Mouse (Mus musculus) kidney, adult 18-20 months (tissue): ENCODE measurements at regions not wholly inside any gene's neighbourhood (a gene's known extent, or its start where the extent isn't known, plus 50 kb on each side); places are given as distances from the start of the nearest gene placed in this dataset.
"Not testable (repeated sequence)": the region's sequence is repeated elsewhere in the genome, so short reads cannot be mapped to it uniquely, and the experiment has no call there.

Experiments
- DNase-seq: peaks from one replicate; pipeline ENCODE4 v3.0.0; 2021

DNA sequence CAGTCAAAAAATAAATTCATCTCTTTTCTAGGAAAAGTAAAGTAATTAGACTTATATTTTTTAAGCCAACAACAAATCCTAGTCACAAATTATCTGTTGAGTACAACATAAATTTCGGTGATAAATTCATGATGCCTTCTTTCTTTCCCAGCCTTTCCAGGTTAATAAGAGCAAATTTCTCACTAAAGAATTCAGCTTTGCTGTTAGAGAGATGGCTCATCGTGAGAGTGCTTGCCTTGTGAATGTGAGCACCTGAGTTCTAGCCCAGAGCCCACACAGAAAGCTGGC is 125.2 kb upstream of the Intu start:
- DNase-seq = no peak

DNA sequence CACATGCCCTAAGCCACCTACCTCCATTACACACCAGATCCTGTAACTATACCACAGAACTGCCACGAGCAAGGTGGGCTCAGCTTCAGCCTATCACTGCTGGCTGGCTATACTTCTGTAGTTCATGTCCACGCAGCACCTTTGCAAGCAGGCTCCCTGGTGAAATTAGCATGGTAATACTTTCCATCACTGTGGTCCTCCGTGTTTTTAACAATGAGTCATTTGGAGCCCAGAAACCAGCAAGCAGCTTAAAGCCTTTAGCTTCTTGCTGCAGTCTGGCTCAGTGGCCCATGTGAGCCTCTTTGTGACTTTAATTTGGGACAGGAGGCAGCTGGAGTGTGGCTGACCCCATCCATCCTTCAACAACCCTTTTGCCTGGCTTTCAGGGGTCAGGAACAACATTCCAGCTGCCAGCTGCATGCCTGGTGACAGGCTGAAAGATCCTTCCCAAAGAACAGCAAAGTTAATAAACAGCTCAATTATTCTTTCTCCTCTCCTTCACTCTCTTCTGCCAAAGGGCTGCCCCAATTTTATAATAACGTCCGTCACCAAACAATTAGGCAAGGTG is 122.1 kb upstream of the Intu start:
- peak; percentile 21 for DNase-seq

DNA sequence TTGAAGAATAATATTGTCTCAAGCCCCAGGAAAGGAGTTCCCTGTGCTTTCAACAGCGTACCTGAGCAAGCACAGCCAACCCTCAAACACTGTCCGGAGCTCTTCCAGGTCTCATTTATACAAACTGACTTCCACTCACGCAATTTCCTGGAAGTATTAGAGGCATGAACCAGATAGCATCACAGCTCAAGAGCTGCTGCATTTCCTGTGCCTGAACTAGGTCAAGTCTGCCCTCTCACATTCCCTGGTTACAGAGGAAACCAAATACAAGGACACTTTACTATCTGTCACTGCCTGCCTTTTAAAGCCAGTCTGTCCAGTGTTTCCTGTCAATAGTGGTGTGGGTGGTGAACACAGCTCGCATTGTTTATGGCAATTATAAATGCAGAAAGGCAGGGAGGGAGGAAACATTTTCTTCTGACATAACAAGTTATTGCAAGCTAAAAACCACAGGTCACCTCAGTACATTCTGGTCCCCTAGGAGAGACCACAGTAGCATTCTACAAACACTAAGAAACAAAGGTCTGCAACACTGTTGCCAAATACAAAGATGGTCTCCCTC is 120.3 kb upstream of the Intu start:
- no peak for DNase-seq

DNA sequence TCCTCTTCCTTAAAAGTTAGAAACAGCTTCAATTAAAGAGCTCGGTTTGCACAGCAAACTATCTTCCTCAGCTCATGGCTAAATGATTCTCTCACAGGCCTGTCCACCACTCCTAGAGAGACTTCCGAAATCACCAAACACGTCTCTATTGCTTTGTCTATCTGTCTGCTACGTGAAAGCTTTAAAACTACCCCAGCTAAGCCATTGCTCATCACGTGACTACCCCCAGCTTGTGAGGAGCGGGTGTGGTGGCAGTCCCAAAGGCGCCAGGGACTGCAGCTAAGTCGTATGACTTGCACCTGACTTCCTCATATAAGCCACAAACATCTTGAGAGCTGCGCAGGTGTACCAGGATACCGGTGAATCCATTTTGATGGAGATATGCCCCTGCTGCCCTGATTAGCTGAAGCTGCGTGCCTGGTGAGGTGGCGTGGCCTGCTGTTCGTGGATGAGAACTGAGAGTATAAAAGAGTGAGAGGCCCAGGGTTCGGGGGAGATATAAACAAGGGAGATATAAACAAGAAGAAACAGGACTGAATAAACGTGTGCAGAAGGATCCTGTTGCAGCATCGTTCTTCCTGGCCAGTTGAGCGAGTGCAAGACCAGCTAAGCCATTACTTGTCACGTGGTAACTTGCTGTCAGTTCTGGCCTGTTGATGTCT is 105.8 kb upstream of the Intu start:
- DNase-seq = not testable (repeated sequence)

- DNase-seq = no peak
Observed at GRCm38 (mm10) chr3:40426070-40426469, 105.0 kb upstream of the Intu start.

DNA sequence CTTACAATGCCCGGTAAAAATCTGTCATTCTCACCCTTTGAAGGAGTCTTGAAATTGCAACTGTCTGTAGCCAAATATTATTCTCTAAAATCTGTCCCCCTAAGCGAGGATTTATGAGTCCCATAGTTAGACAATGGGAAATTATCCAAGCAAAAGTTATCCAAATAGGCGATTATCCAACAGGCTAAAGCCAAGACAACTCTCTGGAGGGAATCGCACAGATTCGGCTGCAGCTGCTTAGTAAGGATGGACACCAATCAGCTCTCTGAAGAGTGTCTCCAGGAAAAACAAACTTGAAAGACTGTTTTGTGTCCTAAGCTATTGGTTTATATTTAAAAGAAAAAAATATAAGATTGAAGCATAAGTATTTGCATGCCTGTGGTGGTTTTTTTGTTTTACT is 103.1 kb upstream of the Intu start:
- DNase-seq = no peak

GRCm38 (mm10) chr3:40438251-40438650 is 92.8 kb upstream of the Intu start:
- DNase-seq = no peak

DNA sequence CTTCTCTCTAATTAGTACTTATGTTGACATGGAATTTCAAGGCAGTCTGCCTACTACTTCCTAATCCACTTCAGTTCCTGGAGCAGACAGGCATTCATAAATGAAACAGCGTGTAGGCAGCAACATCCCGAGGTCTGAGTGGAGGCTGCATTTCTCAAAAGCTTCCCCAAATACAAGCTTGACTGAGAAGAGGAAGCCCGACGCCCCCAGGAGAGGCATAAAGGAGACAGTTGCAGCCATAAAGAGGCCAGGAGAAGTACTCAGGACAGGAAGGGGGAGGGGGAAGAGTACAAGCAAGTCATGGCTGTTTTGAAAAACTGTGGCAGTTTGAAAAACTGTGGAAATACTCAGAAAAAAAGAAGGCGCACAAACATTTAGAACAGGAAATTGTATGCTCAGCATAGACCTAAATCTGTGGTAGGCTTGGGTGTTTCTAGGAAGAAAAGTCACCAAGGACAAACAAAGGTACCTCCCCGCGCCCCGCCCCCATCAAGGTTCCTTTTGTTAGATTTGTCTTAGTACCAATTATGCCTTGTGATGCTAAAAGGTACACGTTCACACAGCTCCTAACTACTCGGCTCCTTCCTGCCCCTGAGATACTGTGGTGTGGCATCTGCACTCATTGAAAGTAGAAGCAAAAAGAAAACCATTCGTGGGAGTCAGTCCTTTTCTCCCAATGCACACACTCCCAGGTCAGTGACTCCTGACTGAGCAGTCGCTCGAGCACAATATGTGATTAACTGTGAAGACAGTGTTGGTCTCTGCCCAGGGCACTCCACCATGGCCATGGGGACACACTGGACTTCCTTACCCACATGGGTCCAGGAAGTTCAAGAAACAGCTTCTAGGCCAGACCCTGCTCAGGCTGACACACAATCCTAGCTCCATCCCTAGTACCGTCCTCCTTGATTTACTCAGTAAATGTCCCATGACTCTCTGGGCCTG is 89.7 kb upstream of the Intu start:
- DNase-seq = no peak

DNA sequence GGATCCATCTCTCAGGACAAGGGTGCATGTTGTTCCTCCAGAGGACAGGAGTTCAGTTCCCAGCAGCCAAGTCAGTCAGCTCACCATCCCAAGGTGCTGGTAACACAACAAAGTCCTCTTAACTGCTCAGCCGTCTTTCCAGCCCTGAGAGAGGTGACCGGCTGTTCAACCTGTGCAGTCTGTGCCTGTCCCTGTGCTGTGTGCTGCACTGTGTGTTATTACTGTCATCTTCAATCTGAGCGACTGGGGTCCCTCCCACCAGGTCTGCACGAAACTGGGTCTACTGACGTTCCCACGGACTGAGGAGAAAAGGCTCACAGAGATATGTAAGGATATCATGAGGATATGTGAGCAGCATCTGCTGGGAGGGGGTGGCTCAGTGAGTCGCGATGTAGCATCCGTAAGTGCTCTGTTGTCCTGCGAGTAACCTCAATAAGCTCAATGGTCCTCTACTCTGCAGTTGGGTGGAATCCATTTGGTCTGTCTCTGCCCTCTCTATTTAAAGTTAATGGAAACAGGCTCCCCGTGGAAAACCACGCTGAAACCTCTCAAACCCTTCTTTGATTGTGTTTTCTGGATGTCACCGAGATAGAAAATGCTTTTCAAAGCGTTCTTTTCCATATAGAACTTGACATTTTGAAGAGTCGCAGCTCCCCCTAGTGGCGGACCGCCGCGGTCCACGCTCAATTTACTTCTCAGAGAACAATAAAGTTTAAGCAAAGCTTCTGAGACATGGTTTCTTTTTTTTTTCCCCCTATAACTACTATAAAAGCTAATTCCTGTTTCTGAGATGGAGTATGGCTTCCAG is 87.1 kb upstream of the Intu start:
- DNase-seq = peak; percentile 37

GRCm38 (mm10) chr3:40452958-40453357 is 78.1 kb upstream of the Intu start:
- no peak for DNase-seq

DNA sequence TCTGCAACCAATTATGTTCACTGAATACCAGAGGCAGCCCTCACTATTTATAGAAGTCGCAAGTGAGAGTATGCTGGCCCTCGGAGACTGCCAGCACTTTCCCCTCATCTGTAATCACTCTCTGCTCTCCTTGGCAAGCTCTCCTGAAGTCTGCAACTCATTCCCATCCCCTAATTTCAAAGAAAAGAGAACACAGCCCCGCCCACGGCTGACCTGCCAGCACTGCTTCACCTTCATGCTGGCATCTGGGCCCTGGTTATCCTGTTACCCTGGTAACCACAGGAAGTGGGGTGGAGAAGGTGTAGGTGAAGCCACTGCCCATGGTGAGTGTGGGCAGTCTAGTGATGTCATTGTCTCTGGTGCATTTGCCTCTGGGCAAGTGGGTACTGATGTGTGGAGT is 77.5 kb upstream of the Intu start:
- DNase-seq = no peak

DNA sequence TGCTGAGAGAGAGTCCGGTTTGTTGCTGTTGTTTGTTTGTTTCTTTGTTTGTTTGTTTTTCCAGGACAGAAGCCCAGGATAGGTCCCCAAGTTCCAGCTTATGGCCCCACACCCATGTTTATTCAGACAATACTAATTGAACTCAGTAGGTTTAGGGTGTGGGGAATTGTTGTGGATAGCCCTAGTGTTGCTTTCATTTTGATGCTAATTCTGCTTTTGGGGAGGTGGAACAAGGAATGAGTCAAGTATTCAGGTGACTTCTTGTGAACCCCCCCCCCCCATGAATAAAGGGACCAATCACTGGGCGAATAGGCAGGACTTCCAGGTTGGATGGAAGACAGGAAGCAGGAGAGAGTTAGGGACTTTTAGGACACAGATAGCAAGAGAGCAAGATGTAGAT is 75.0 kb upstream of the Intu start:
- no peak for DNase-seq

DNA sequence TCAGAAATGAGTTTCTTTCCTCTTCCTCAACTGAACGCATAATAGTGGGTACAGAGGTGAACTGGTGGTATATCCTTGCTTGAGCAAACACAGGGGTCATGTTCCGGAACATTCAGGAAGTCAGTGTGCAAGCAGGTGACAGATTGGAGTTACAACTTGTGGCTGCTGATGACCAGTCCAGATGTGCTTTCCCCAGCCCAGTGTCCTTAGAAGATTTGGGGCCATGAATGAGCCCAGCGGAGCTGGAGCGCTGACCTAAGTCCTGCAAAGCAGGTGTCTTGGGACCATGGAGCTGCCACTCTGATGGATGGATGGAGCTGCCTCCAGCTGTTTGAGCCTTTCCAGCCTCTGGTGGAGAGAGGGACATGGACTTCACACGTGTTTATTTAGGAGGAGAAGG is 72.6 kb upstream of the Intu start:
- DNase-seq = no peak

DNA sequence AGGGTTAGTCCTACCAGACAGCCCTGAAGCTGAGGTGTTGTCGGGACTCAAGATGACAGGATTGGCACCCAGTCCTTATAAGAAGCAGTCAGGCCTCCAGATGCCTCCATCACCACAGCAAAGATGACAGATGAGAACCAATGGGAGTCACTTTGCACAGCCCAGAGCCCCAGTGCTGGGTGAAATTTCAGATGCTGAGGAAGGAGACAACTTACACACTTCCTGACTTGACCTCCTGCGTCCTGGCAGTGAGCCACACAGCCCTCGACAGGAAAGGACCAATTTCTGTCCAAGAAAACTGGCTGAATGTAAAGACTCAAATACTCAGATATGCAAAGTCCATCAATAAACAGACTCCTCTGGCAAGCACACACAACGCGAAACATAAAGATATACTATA is 67.6 kb upstream of the Intu start:
- DNase-seq = no peak

GRCm38 (mm10) chr3:40470101-40470500 is 61.0 kb upstream of the Intu start:
- no peak for DNase-seq

- DNase-seq = no peak
Observed at GRCm38 (mm10) chr3:40472766-40473165, 58.3 kb upstream of the Intu start.

DNA sequence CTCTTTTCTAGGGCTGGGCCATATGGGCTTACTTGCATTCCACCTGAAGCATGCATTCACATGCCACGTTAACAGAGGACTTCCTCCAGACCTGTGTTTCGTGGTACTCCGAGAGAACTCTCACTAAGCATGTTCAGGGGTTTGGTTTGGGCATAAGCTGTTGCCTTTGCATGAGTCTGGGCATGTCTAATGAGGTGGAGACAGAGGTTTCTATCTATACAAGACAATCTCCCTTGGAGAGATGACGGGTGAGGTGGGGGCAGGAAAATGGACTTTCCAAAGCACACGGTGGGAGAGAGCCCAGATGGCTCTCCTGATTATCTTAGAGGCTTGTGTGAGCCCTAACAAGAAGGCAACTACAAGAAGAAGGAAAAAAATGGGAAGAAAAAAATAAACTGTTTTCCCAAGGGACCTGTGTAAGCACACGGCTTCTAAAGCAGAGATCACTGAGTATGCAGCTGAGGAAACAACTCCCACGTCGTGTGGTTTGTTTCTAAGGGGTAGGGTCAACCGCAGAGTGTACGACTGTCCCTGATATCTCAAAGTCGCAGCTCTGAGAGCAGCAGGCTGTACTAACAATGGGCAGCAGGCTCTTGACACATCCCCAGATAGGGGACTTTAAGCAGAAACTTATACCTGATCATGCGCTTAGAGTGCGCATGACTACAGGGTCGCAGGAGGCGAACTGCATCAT is 50.7 kb upstream of the Intu start:
- no peak for DNase-seq
